Mouse (Mus musculus) G1E (cell line): ENCODE data around the gene Nfasc.

Experiments used
- CTCF ChIP-seq: IDR thresholded peaks from 2 replicates; pipeline ENCODE4 v1.5.1; 2012; ENCODE audit warnings: low read depth, low read length, inconsistent platforms, mixed read lengths
- GATA1 ChIP-seq: IDR thresholded peaks from 2 replicates; pipeline ENCODE4 v1.6.1; 2012; ENCODE audit warnings: borderline replicate concordance, low read length, inconsistent platforms, mixed read lengths
- POLR2AphosphoS5 ChIP-seq: IDR thresholded peaks from 2 replicates; pipeline ENCODE4 v1.6.1; 2012; ENCODE audit warnings: low read depth, low read length, inconsistent platforms; ENCODE audit not compliant: insufficient replicate concordance
- TAL1 ChIP-seq: conservative IDR thresholded peaks from 2 replicates; pipeline ENCODE4 v1.6.1; 2012; ENCODE audit warnings: low read depth, low read length, inconsistent platforms, mixed read lengths

DNA sequence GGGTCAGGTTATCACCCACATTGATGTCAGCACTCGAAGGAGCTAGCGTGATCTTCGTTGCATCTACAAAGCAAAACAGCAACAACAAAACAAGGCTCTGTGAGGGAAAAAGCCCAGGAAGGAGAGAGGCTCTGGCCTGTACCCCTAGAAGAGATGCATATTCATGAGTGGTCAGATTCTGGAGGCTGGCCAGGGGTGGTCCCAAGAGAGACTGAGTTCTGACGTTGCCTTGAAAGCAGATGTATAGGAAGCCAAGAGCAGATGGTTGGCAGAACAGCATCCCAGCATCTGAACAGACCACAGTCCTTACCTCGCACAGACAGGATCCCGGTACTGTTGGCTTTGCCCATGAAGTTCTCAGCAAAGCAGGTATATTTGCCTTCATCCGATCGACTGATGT, 218.5 kb downstream of the Nfasc start:
- TF ChIP-seq CTCF (no peak), POLR2AphosphoS5 (no peak), GATA1 (no peak), TAL1 (no peak)
